Mouse (Mus musculus) kidney, embryonic 16.5 days (tissue): ENCODE data around the gene Akt1s1. TPM values are rescaled to one million over a fixed set of nuclear protein-coding genes. Genes with fewer than 3 reads are reported as not detected.
A peak's percentile ranks its signal among the peaks of the same experiment; 100 is the strongest.

Experiments
- ATAC-seq: fragments of 200-750 bp; cut with Nextera tagmentation; 2 replicates; pipeline ENCODE4 v1.8.0; 2017; ENCODE audit warnings: moderate TSS enrichment; ENCODE audit not compliant: low FRiP score, low TSS enrichment
- H3K27ac ChIP-seq: fragments of 300-500 bp; sonication (generic); 2 replicates; pipeline ENCODE4 v1.5.1; 2014; ENCODE audit warnings: low read length
- H3K27me3 ChIP-seq: fragments of 300-500 bp; sonication (generic); 2 replicates; pipeline ENCODE4 v1.6.1; 2014; ENCODE audit warnings: low read length, control low read depth, mixed read lengths; ENCODE audit not compliant: insufficient read depth
- H3K36me3 ChIP-seq: fragments of 300-500 bp; sonication (generic); 2 replicates; pipeline ENCODE4 v1.6.1; 2014; ENCODE audit warnings: low read length, control low read depth, mixed read lengths; ENCODE audit not compliant: insufficient read depth
- H3K4me1 ChIP-seq: fragments of 300-500 bp; sonication (generic); 2 replicates; pipeline ENCODE4 v1.6.1; 2014; ENCODE audit warnings: low read length, control low read depth, mixed read lengths; ENCODE audit not compliant: insufficient read depth
- H3K4me2 ChIP-seq: fragments of 300-500 bp; sonication (generic); replicated peaks from 2 replicates; pipeline ENCODE4 v1.6.1; 2014; ENCODE audit warnings: low read depth, low read length
- H3K4me3 ChIP-seq: fragments of 300-500 bp; sonication (generic); 2 replicates; pipeline ENCODE4 v1.5.1; 2014; ENCODE audit warnings: mild to moderate bottlenecking, low read length
- H3K9ac ChIP-seq: fragments of 300-500 bp; sonication (generic); replicated peaks from 2 replicates; pipeline ENCODE4 v1.6.1; 2014; ENCODE audit warnings: low read length
- H3K9me3 ChIP-seq: fragments of 300-500 bp; sonication (generic); 2 replicates; pipeline ENCODE4 v1.6.1; 2016; ENCODE audit warnings: low read length, control low read depth
- WGBS: fragments of 180-500 bp; shearing (Covaris S2); extraction: QIAGEN DNeasy Blood & Tissue Kit; methylation state at CpG from one replicate; pipeline ENCODE4 v1.1.7; 2014; 5-methylcytosine and 5-hydroxymethylcytosine counted together
- polyA plus RNA-seq: library from polyadenylated mRNA; unstranded; fragments of >200 nt; fragmentation: Nextera tagmentation; extraction: Ambion mirVana; gene quantifications from 2 replicates; pipeline ENCODE4 v1.2.1, GENCODE M21; 2015

Akt1s1 gene
- polyA plus RNA-seq, 1 experiment from 2014 or later, result 126 TPM

GRCm38 (mm10) chr7:44815721-44816469 lies 32.9 kb upstream of the Akt1s1 start, which contains the start of the genes Nup62 and Il4i1:
Gene Nup62 (plus strand): TSS chr7:44816088.
Gene Il4i1 (plus strand): TSS chr7:44816387.
- peak within 1 kb of the TSS; percentile 95 for H3K9ac ChIP-seq

GRCm38 (mm10) chr7:44816470-44817021 lies 32.2 kb upstream of the Akt1s1 start, which contains the start of gene Atf5:
Gene Atf5 (minus strand): TSS chr7:44816658.
- peak; percentile 44 for ATAC-seq
- peaks cover 36% of the 10 kb centered on the region for H3K4me1 ChIP-seq
- peaks cover 11% of the 10 kb centered on the region for H3K36me3 ChIP-seq
- H3K4me2 ChIP-seq, result peak within 1 kb of the TSS; percentile 62
- peak within 1 kb of the TSS; percentile 97 for H3K27ac ChIP-seq
- H3K27me3 ChIP-seq, result no peaks in the 10 kb centered on the region
- WGBS, result under 1% methylated on average over 45 of the region's 57 CpGs
- H3K4me3 ChIP-seq, result peak within 1 kb of the TSS; percentile 63
- peak within 1 kb of the TSS; percentile 95 for H3K9ac ChIP-seq
- H3K9me3 ChIP-seq, result no peaks in the 10 kb centered on the region

More at GRCm38 (mm10) chr7:44815721-44816469, 32.9 kb upstream of the Akt1s1 start, which contains the start of the genes Nup62 and Il4i1:
- Histone ChIP-seq H3K27me3 (no peaks in the 10 kb centered on the region), H3K36me3 (peaks cover 12% of the 10 kb centered on the region), H3K27ac (peak within 1 kb of the TSS; percentile 97), H3K4me3 (peak within 1 kb of the TSS; percentile 63), H3K9me3 (no peaks in the 10 kb centered on the region), H3K4me2 (peak within 1 kb of the TSS; percentile 62), H3K4me1 (peaks cover 36% of the 10 kb centered on the region)
- peak; percentile 96 for ATAC-seq
- under 1% methylated on average over 59 of the region's 62 CpGs for WGBS

- Histone ChIP-seq H3K27me3 (no peaks in the 10 kb centered on the region), H3K36me3 (peaks cover 8% of the 10 kb centered on the region), H3K4me3 (peak overlapping the region; percentile 63), H3K9me3 (no peaks in the 10 kb centered on the region), H3K4me1 (peaks cover 36% of the 10 kb centered on the region), H3K27ac (no peak overlapping the region), H3K9ac (peak overlapping the region; percentile 95), H3K4me2 (peak overlapping the region; percentile 62)
- no peak for ATAC-seq
- WGBS, result 21% methylated on average over 3 of the region's 3 CpGs
These were observed 31.4 kb upstream of the Akt1s1 start for GRCm38 (mm10) chr7:44817441-44817840.

- Histone ChIP-seq H3K9ac (peak overlapping the region; percentile 95; the same call in 1 of the 2 replicates), H3K27me3 (no peaks in the 10 kb centered on the region), H3K4me2 (peak overlapping the region; percentile 62), H3K4me1 (peaks cover 36% of the 10 kb centered on the region), H3K9me3 (no peaks in the 10 kb centered on the region), H3K36me3 (peaks cover 8% of the 10 kb centered on the region), H3K27ac (no peak overlapping the region), H3K4me3 (peak overlapping the region; percentile 63)
- ATAC-seq, result no peak
- WGBS, result 46% methylated on average over 2 of the region's 2 CpGs
These were observed 30.6 kb upstream of the Akt1s1 start for GRCm38 (mm10) chr7:44818164-44818563.

- H3K9me3 ChIP-seq, result no peaks in the 10 kb centered on the region
- H3K27me3 ChIP-seq, result no peaks in the 10 kb centered on the region
- H3K27ac ChIP-seq, result no peak overlapping the region
- H3K4me1 ChIP-seq, result peaks cover 36% of the 10 kb centered on the region
- ATAC-seq, result no peak
- H3K4me2 ChIP-seq, result peak overlapping the region; percentile 62
- H3K4me3 ChIP-seq, result peak overlapping the region; percentile 63
- H3K9ac ChIP-seq, result peak overlapping the region; percentile 48
- H3K36me3 ChIP-seq, result peaks cover 6% of the 10 kb centered on the region
- WGBS, result 35% methylated on average over 6 of the region's 6 CpGs
These were observed 30.0 kb upstream of the Akt1s1 start for GRCm38 (mm10) chr7:44818751-44819235.

- Histone ChIP-seq H3K4me1 (peaks cover 36% of the 10 kb centered on the region), H3K4me3 (peak overlapping the region; percentile 63; the same call in 1 of the 2 replicates), H3K9ac (peak overlapping the region; percentile 48; the same call in 1 of the 2 replicates), H3K27me3 (no peaks in the 10 kb centered on the region), H3K4me2 (peak overlapping the region; percentile 62), H3K27ac (no peak overlapping the region; the same call in 1 of the 2 replicates), H3K9me3 (no peaks in the 10 kb centered on the region), H3K36me3 (no peaks in the 10 kb centered on the region)
- WGBS, result 91% methylated on average over 2 of the region's 2 CpGs
- ATAC-seq, result no peak
These were observed 29.4 kb upstream of the Akt1s1 start for GRCm38 (mm10) chr7:44819391-44819790.

- peaks cover 34% of the 10 kb centered on the region for H3K4me1 ChIP-seq
- no peak overlapping the region for H3K27ac ChIP-seq
- H3K9me3 ChIP-seq, result no peaks in the 10 kb centered on the region
- H3K4me3 ChIP-seq, result no peak overlapping the region
- WGBS, result 56% methylated on average over 5 of the region's 5 CpGs
- no peak for ATAC-seq
- H3K36me3 ChIP-seq, result no peaks in the 10 kb centered on the region
- H3K9ac ChIP-seq, result no peak overlapping the region; the same call in 1 of the 2 replicates
- H3K27me3 ChIP-seq, result no peaks in the 10 kb centered on the region
- H3K4me2 ChIP-seq, result no peak overlapping the region
These were observed 28.9 kb upstream of the Akt1s1 start for GRCm38 (mm10) chr7:44819863-44820262.

- Histone ChIP-seq H3K36me3 (no peaks in the 10 kb centered on the region), H3K9ac (no peak overlapping the region; the same call in 1 of the 2 replicates), H3K27ac (no peak overlapping the region), H3K4me1 (peaks cover 31% of the 10 kb centered on the region), H3K9me3 (no peaks in the 10 kb centered on the region), H3K27me3 (no peaks in the 10 kb centered on the region), H3K4me3 (no peak overlapping the region), H3K4me2 (no peak overlapping the region)
- no peak for ATAC-seq
- WGBS, result 79% methylated on average over 3 of the region's 3 CpGs
These were observed 28.3 kb upstream of the Akt1s1 start for GRCm38 (mm10) chr7:44820525-44820924.

GRCm38 (mm10) chr7:44821666-44822448 lies 26.9 kb upstream of the Akt1s1 start:
- Histone ChIP-seq H3K36me3 (no peaks in the 10 kb centered on the region), H3K27me3 (no peaks in the 10 kb centered on the region), H3K4me3 (no peak overlapping the region), H3K9me3 (no peaks in the 10 kb centered on the region), H3K4me2 (no peak overlapping the region), H3K27ac (no peak overlapping the region), H3K4me1 (peaks cover 36% of the 10 kb centered on the region), H3K9ac (no peak overlapping the region)
- 82% methylated on average over 7 of the region's 7 CpGs for WGBS
- ATAC-seq, result no peak
